Mouse (Mus musculus): ENCODE data around the gene Gtf2ird1. TPM values are rescaled to one million over a fixed set of nuclear protein-coding genes. Genes with fewer than 3 reads are reported as not detected.

The Gtf2ird1 gene
- polyA plus RNA-seq, 1 experiment from 2014 or later: 46.7 TPM

DNA sequence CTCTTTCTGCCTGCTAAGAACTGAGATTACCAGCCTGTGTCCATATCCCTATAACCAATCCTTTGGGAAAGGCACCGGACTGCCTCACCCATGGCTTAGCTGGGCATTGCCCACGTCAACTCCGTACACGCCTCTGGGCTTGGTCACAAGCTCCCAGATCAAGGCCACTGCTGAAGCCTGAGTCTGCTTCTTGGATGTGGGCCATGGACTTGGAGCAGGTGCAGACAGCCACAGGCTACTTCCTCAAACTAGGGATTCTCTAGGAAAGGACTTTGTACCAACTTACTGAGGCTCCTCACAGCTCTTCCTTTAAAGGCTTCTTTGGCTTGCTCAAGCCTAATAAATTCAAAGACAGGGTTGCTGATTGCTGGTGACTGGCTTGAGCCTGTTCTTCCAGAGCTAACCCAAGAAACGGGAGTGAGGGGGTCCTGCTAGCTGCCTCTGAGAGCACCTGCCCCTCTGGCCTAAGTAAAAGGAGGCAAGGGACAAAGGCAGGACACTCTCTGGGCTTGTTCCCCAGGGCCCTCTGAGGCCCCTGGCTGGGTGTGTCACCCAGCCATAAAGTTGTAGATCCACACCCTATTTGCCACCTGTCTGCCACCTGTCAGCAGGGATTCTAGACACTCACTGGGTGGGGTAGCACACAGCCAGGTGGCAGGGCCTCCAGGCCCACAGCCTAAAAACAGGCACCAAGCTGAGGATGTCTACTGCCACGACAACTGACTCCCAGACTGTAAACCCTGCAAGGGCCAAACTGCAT, 38.0 kb downstream of the Gtf2ird1 start:
- H3K4me2 ChIP-seq (ENCODE audit: low read length): no peak overlapping the region
- no peak overlapping the region for H3K9ac ChIP-seq (ENCODE audit: low read depth, low read length)
- no peak for TF ChIP-seq CTCF (IDR thresholded peaks at IDR 0.05; ENCODE audit: low read depth)
- no peaks in the 10 kb centered on the region for H3K4me1 ChIP-seq (replicated peaks; ENCODE audit: insufficient read depth, low read length)
- H3K9me3 ChIP-seq (replicated peaks; ENCODE audit: low read length): no peaks in the 10 kb centered on the region
- H3K27me3 ChIP-seq (ENCODE audit: insufficient read depth, low read length): no peaks in the 10 kb centered on the region
- peak overlapping the region; percentile 31; the same call in 1 of the 2 replicates for H3K27ac ChIP-seq
- ATAC-seq (replicated peaks; ENCODE audit: low FRiP score, low read depth): peak; percentile 69
- no peak for DNase-seq (ENCODE audit: low spot score)
- 81% methylated on average over 6 of the region's 6 CpGs for WGBS
- H3K4me3 ChIP-seq (replicated peaks; ENCODE audit: low read depth, low read length): no peak overlapping the region
- H3K36me3 ChIP-seq (ENCODE audit: insufficient read depth, low read length): peaks cover 28% of the 10 kb centered on the region

DNA sequence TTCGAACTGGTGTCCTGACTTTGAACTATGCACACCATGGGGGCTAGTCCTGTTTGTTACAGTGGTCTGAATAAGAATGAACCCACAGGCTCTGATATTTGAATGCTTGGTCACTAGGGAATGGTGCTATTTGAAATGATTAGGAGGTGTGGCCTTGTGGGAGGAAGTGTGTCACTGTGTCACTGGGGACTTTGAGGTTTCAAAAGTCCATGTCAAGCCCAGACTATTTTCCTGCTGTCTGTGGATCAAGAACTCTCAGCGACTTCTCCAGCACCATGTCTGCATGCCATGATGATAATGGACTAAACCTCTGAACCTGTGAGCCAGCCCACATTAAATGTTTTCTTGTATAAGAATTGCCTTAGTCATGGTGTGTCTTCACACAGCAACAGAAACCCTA, 44.2 kb downstream of the Gtf2ird1 start:
- Histone ChIP-seq H3K9ac (ENCODE audit: low read depth, low read length) (no peak overlapping the region), H3K4me3 (replicated peaks; ENCODE audit: low read depth, low read length) (no peak overlapping the region), H3K36me3 (ENCODE audit: insufficient read depth, low read length) (peaks cover 66% of the 10 kb centered on the region), H3K4me2 (ENCODE audit: low read length) (no peak overlapping the region), H3K27me3 (ENCODE audit: insufficient read depth, low read length) (no peaks in the 10 kb centered on the region), H3K9me3 (replicated peaks; ENCODE audit: low read length) (no peaks in the 10 kb centered on the region), H3K27ac (no peak overlapping the region), H3K4me1 (replicated peaks; ENCODE audit: insufficient read depth, low read length) (no peaks in the 10 kb centered on the region)
- DNase-seq (ENCODE audit: low spot score) (no peak), ATAC-seq (replicated peaks; ENCODE audit: low FRiP score, low read depth) (no peak)
- no peak for TF ChIP-seq CTCF (IDR thresholded peaks at IDR 0.05; ENCODE audit: low read depth)
- 90% methylated on average over 2 of the region's 2 CpGs for WGBS

DNA sequence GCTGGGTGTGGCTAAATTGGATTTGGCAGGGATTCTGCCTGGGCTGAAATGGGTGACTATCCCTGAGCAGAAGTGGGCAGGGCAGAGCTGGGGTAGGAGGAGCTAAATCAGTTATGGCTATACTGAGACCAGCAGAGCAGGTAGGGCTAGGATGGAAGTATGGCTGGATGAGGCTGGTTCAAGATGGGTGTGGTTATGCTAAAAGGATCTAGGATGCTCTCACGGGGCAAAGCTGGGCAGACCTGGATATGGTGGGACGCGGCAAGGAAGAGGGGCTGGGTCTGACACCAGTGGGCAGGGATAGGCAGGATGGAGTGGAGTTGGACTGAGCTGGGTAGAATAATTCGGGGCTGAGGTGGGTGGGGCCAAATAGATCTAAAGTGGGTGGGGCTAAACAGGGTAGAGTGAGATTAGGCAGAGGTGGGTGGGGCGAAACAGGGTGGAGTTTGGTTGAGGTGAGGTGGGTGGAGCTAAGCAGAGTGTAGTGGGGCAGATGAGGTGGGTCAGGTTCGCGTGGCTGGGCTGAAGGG, 46.1 kb downstream of the Gtf2ird1 start:
- Histone ChIP-seq H3K4me3 (replicated peaks; ENCODE audit: low read depth, low read length) (no peak overlapping the region), H3K27me3 (ENCODE audit: insufficient read depth, low read length) (no peaks in the 10 kb centered on the region), H3K4me2 (ENCODE audit: low read length) (no peak overlapping the region), H3K27ac (no peak overlapping the region), H3K9ac (ENCODE audit: low read depth, low read length) (no peak overlapping the region), H3K9me3 (replicated peaks; ENCODE audit: low read length) (no peaks in the 10 kb centered on the region), H3K36me3 (ENCODE audit: insufficient read depth, low read length) (peaks cover 66% of the 10 kb centered on the region), H3K4me1 (replicated peaks; ENCODE audit: insufficient read depth, low read length) (no peaks in the 10 kb centered on the region)
- no peak for TF ChIP-seq CTCF (IDR thresholded peaks at IDR 0.05; ENCODE audit: low read depth)
- ATAC-seq (replicated peaks; ENCODE audit: low FRiP score, low read depth) (peak; percentile 46; the same call in 1 of the 2 replicates), DNase-seq (ENCODE audit: low spot score) (no peak)
- 93% methylated on average over 7 of the region's 7 CpGs for WGBS

DNA sequence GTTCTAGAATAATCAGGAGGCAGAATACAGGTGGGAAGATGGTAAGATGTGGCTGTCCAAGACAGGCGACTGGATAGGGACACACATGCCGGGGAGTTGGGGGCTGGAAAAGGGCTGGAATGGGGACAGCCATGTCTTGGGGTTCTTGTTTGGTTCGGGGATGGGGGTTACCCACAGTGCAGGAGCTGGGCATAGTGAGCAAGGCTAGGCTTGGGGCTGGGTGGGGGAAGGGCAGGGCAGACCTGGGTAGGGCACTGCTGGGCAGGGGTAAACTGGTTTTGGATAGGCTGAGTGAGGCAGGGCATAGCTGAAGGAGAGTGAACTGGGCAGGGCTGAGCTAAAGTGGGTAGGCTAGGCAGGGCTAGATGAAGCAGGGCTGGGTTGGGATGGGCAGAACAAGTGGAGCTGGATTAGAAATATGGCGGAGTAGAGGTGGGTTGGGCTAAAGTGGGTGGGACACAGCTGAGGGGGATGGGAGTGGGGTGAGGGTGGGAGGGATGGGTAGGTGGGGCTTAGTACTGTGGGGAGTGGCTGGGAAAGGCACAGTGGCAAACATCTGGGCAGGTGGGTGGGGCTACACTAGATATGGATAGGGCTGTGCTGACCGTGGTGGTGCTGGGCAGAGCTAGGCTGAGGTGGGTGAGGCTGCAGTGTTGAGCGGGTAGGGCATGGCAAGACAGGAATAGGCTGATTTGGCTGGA, 46.8 kb downstream of the Gtf2ird1 start:
- H3K27me3 ChIP-seq (ENCODE audit: insufficient read depth, low read length): no peaks in the 10 kb centered on the region
- H3K9ac ChIP-seq (ENCODE audit: low read depth, low read length): no peak overlapping the region
- no peaks in the 10 kb centered on the region for H3K4me1 ChIP-seq (replicated peaks; ENCODE audit: insufficient read depth, low read length)
- ATAC-seq (replicated peaks; ENCODE audit: low FRiP score, low read depth): peak; percentile 54; the same call in 1 of the 2 replicates
- no peaks in the 10 kb centered on the region for H3K9me3 ChIP-seq (replicated peaks; ENCODE audit: low read length)
- H3K27ac ChIP-seq: no peak overlapping the region
- H3K4me2 ChIP-seq (ENCODE audit: low read length): no peak overlapping the region
- DNase-seq (ENCODE audit: low spot score): no peak
- TF ChIP-seq CTCF (IDR thresholded peaks at IDR 0.05; ENCODE audit: low read depth): no peak
- H3K4me3 ChIP-seq (replicated peaks; ENCODE audit: low read depth, low read length): no peak overlapping the region
- WGBS: 95% methylated on average over 6 of the region's 6 CpGs
- H3K36me3 ChIP-seq (ENCODE audit: insufficient read depth, low read length): peaks cover 65% of the 10 kb centered on the region

DNA sequence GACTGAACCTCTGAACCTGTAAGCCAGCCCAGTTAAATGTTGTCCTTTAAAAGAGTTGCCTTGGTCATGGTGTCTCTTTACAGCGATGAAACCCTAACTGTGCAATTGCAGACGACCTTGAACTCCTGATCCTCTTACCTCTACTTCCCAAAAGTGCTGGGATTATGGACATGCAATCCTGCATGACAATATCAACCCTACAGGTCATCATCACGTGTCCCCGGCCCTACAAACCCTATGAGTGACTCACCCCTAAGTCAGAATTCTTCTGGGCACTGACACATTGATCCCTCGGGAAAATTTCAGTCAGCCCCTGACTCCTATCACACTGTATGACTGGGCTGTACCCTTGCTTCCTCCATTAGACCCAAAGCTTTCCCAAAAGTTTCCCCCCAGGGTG, 48.4 kb downstream of the Gtf2ird1 start:
- Histone ChIP-seq H3K4me1 (replicated peaks; ENCODE audit: insufficient read depth, low read length) (no peaks in the 10 kb centered on the region), H3K27me3 (ENCODE audit: insufficient read depth, low read length) (no peaks in the 10 kb centered on the region), H3K9ac (ENCODE audit: low read depth, low read length) (no peak overlapping the region), H3K4me3 (replicated peaks; ENCODE audit: low read depth, low read length) (no peak overlapping the region), H3K36me3 (ENCODE audit: insufficient read depth, low read length) (peaks cover 71% of the 10 kb centered on the region), H3K27ac (no peak overlapping the region), H3K4me2 (ENCODE audit: low read length) (no peak overlapping the region), H3K9me3 (replicated peaks; ENCODE audit: low read length) (no peaks in the 10 kb centered on the region)
- WGBS: 93% methylated on average over 5 of the region's 5 CpGs
- DNase-seq (ENCODE audit: low spot score): no peak
- no peak for ATAC-seq (replicated peaks; ENCODE audit: low FRiP score, low read depth)
- no peak for TF ChIP-seq CTCF (IDR thresholded peaks at IDR 0.05; ENCODE audit: low read depth)

DNA sequence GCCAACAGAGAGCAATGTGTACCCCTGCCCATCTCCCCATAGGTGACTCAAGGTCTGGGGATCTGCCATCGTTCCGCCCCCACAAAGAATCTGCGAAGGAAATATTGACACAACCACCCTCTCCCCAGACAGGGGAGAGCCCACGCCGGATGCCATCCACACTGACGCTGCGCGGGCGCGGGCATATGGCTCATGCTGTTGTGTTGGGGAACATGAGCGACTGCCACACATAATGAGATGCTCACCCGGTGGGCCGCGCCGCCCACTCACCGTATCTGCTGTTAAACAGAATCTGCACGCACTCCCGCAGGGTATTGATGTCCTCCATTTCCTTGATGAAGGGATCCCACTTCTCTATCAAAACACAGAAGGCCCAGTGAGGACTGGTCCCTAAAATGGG, 54.7 kb downstream of the Gtf2ird1 start:
- ATAC-seq (replicated peaks; ENCODE audit: low FRiP score, low read depth) (no peak), DNase-seq (ENCODE audit: low spot score) (no peak)
- TF ChIP-seq CTCF (IDR thresholded peaks at IDR 0.05; ENCODE audit: low read depth): no peak
- whole genome bisulfite sequencing: 91% methylated on average over 18 of the region's 18 CpGs
- H3K36me3 ChIP-seq (ENCODE audit: insufficient read depth, low read length): peaks cover 65% of the 10 kb centered on the region
- H3K4me2 ChIP-seq (ENCODE audit: low read length): no peak overlapping the region
- H3K4me3 ChIP-seq (replicated peaks; ENCODE audit: low read depth, low read length): no peak overlapping the region
- H3K9ac ChIP-seq (ENCODE audit: low read depth, low read length): no peak overlapping the region
- no peaks in the 10 kb centered on the region for H3K4me1 ChIP-seq (replicated peaks; ENCODE audit: insufficient read depth, low read length)
- no peaks in the 10 kb centered on the region for H3K9me3 ChIP-seq (replicated peaks; ENCODE audit: low read length)
- no peaks in the 10 kb centered on the region for H3K27me3 ChIP-seq (ENCODE audit: insufficient read depth, low read length)
- no peak overlapping the region for H3K27ac ChIP-seq

All from kidney, postnatal 0 days (tissue).